Mouse (Mus musculus) embryonic facial prominence, embryonic 12.5 days (tissue): ENCODE results near the gene Rnf207. TPM values are rescaled to one million over a fixed set of nuclear protein-coding genes. Genes with fewer than 3 reads are reported as not detected.

Experiments
- ATAC-seq: fragments of 200-750 bp; cut with Nextera tagmentation; 2 replicates; pipeline ENCODE4 v1.8.0; 2017; ENCODE audit not compliant: insufficient number of reproducible peaks, insufficient read depth, low FRiP score, low TSS enrichment
- H3K27ac ChIP-seq: fragments of 300-500 bp; sonication (generic); 2 replicates; pipeline ENCODE4 v1.5.1; 2016; ENCODE audit warnings: mild to moderate bottlenecking
- H3K27me3 ChIP-seq: fragments of 300-500 bp; sonication (generic); 2 replicates; pipeline ENCODE4 v1.6.1; 2016; ENCODE audit warnings: mild to moderate bottlenecking, moderate library complexity
- H3K36me3 ChIP-seq: fragments of 300-500 bp; sonication (generic); 2 replicates; pipeline ENCODE4 v1.6.1; 2016; ENCODE audit warnings: mild to moderate bottlenecking
- H3K4me1 ChIP-seq: fragments of 300-500 bp; sonication (generic); 2 replicates; pipeline ENCODE4 v1.6.1; 2016
- H3K4me2 ChIP-seq: fragments of 300-500 bp; sonication (generic); replicated peaks from 2 replicates; pipeline ENCODE4 v1.6.1; 2016; ENCODE audit warnings: mild to moderate bottlenecking, moderate library complexity
- H3K4me3 ChIP-seq: fragments of 300-500 bp; sonication (generic); 2 replicates; pipeline ENCODE4 v1.5.1; 2016; ENCODE audit warnings: mild to moderate bottlenecking
- H3K9ac ChIP-seq: fragments of 300-500 bp; sonication (generic); 2 replicates; pipeline ENCODE4 v1.6.1; 2016; ENCODE audit warnings: mild to moderate bottlenecking, moderate library complexity
- H3K9me3 ChIP-seq: fragments of 300-500 bp; sonication (generic); 2 replicates; pipeline ENCODE4 v1.6.1; 2016; ENCODE audit warnings: mild to moderate bottlenecking, moderate library complexity
- WGBS: fragments of 180-500 bp; shearing (Covaris S2); methylation state at CpG from one replicate; pipeline ENCODE4 v1.1.7; 2016; 5-methylcytosine and 5-hydroxymethylcytosine counted together
- polyA plus RNA-seq: library from polyadenylated mRNA; unstranded; fragments of >200 nt; fragmentation: Nextera tagmentation; extraction: Ambion mirVana; gene quantifications from 2 replicates; pipeline ENCODE4 v1.2.1, GENCODE M21; 2016

Gene Rnf207
- polyA plus RNA-seq, 1 experiment from 2014 or later = 1.0 TPM

DNA sequence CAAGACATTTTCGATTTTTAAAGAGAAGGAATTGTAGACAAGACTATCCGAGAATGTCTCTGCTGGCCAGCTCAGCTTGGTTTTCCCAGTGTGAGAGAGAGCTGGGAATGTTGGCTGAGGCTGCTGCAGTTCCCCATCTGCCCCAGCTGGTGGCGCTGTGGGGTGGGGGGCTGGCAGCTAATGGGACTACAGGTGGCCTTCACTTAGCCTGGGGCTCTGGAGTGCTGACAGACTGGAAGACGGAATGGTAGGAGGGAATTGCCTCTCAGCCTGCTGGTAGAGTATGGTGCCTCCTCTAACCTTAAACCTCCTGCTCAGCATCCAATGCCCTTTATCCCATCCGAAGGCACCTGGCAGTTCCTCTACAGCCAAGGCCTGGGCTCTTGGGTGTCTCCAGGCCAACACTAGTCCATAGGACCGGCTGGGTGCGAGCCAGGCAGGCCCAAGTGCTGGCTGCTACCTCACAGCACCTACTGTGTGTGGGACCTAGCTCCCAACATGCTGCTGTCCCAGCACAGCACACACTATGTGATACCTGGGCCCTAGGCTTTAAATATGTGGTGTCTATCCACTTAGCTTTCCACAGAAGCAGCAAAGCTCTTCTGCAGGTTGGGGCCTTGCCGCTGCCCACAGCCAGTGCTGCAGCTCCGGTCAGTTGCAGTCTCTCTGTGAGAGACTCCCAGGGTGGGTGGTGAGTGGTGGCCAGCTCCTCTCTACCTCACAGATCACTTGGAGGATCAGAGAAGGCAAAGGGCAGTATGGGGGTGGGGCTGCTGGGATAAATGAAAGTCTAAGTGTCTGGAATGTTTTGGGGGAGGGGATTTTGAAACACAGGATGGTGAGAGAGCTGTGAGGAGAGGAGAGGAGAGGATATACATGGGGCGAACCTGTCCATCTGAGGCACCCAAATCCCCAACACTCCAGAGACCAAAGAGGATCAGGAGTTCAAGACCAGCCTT, 42.1 kb downstream of the Rnf207 start:
- no peak for ATAC-seq
- Histone ChIP-seq H3K27me3 (peaks cover 50% of the 10 kb centered on the region), H3K9ac (no peak overlapping the region), H3K36me3 (no peaks in the 10 kb centered on the region), H3K4me2 (no peak overlapping the region), H3K4me1 (peaks cover 34% of the 10 kb centered on the region), H3K27ac (no peak overlapping the region), H3K9me3 (no peaks in the 10 kb centered on the region), H3K4me3 (no peak overlapping the region)
- WGBS = 46% methylated on average over 10 of the region's 10 CpGs

DNA sequence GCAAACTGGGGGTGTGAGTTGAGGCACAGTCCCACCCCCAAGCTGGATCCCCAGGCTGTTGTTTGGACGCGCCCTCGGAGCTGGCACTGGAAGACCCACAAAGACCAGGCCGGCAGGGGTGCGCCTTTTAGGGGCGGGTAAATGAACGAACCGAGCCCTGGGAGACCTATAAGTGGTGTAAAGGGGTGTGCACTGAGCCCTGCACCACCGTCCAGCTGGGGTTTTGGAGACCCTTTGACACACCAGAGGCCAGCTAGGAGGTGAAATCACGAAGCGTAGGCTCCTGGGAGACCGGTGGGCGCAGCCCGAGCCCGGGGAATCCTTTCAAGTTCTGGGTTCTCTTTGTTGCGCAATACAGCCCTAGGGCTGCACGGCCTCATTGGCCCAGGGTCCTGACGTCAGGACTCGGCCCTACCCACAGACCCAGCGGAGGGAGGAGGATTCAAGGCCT, 44.1 kb downstream of the Rnf207 start:
- Histone ChIP-seq H3K9ac (peak overlapping the region; percentile 81), H3K4me3 (peak overlapping the region; percentile 66), H3K9me3 (no peaks in the 10 kb centered on the region), H3K27ac (no peak overlapping the region), H3K27me3 (peaks cover 30% of the 10 kb centered on the region), H3K4me2 (peak overlapping the region; percentile 88), H3K4me1 (peaks cover 36% of the 10 kb centered on the region), H3K36me3 (no peaks in the 10 kb centered on the region)
- no peak for ATAC-seq
- 4% methylated on average over 20 of the region's 20 CpGs for WGBS

DNA sequence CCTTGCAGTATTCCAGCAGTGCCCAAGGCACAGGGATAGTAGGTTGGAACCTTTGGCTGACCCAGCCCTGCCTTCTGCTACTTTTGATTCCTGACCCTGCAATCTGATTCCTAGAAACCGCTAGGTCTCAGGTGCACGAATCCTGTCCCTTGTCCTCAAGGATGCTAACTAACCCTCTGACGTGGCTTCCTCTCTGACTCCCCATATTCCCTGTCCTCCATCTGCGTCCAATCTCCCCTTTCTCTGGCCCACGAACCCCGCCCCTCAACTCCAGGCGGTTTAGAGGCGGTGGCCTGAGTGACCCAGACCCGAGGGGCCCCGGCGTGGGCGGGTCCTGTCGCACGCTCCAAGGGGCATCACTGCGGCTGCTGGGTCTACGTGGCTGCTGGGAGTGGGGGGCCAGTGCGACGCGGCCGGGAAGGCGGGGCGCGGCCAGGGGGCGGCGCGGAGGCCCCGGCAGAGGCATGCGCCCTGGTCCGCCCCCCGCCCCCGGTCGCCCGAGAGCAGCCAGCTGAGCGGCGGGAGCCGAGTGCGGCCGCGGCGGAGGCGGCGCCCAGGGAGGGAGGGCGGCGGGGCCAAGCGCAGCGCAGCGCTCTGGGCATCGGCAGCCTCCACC, 45.1 kb downstream of the Rnf207 start, which contains the start of gene Gpr153:
Gene Gpr153 (plus strand): TSS at position 612 of the 616 bp plus-strand sequence.
- H3K9me3 ChIP-seq = no peaks in the 10 kb centered on the region
- H3K4me3 ChIP-seq = peak within 1 kb of the TSS; percentile 66
- H3K9ac ChIP-seq = peak within 1 kb of the TSS; percentile 81
- peaks cover 26% of the 10 kb centered on the region for H3K27me3 ChIP-seq
- peak within 1 kb of the TSS; percentile 88 for H3K4me2 ChIP-seq
- no peaks in the 10 kb centered on the region for H3K36me3 ChIP-seq
- peaks cover 36% of the 10 kb centered on the region for H3K4me1 ChIP-seq
- peak; percentile 45; the same call in 1 of the 2 replicates for ATAC-seq
- H3K27ac ChIP-seq = peak within 1 kb of the TSS; percentile 61
- under 1% methylated on average over 43 of the region's 48 CpGs for WGBS

DNA sequence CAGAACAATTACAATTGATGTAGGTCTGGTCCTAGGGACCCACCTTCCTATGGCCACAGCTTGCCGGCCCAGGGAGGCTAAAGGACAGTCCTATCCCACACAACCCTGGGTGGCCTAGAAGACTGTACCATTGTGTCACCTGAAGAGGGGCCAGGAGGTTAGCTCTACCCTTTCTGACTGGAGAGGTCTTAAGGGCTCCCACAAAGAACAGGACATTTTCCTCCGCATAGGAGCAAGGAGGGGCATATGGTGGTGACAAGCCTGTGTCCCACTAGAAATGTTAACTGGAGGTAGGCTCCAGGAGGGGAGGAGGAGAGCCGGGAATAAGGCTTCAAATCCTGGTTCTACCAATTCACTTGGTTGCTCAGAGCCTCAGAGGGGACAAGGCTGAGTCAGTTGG, 45.6 kb downstream of the Rnf207 start:
- Histone ChIP-seq H3K4me1 (peaks cover 36% of the 10 kb centered on the region), H3K9ac (no peak overlapping the region), H3K9me3 (no peaks in the 10 kb centered on the region), H3K27me3 (peaks cover 26% of the 10 kb centered on the region), H3K4me3 (peak overlapping the region; percentile 66; the same call in 1 of the 2 replicates), H3K27ac (peak overlapping the region; percentile 61; the same call in 1 of the 2 replicates), H3K36me3 (no peaks in the 10 kb centered on the region), H3K4me2 (peak overlapping the region; percentile 88)
- ATAC-seq = no peak
- WGBS = 27% methylated on average over 3 of the region's 3 CpGs

DNA sequence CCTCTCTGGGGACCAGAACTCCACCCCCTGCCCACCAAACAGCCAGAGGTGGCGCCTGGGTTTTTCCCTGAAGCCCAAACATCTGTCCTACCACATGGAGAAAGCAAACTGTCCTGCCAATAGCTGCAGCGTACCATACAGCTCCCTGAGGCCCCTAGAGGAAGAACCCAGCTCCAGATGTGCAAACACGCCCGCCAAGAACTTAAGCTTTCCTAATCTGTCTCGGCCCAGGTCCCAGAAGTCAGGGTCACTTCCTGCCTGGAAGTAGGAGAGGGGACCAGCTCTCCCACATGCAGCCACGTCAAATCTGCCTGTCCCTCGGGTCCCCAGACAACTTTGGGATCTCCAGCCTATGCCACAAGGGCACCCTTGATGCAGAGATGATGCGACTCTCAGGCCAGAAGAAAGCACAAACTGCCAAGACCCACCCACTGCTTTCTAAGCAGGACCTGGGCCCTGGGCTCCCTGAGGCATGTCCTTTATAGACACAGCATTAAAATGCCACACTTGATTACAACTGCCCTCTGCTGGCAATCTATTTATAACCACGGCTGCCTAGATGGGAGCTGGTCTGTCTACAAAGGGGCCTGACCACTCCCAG, 46.2 kb downstream of the Rnf207 start:
- no peak overlapping the region for H3K4me2 ChIP-seq
- no peak overlapping the region for H3K4me3 ChIP-seq
- 15% methylated on average over 9 of the region's 9 CpGs for WGBS
- ATAC-seq = no peak
- H3K27me3 ChIP-seq = peaks cover 26% of the 10 kb centered on the region
- no peak overlapping the region for H3K9ac ChIP-seq
- H3K36me3 ChIP-seq = no peaks in the 10 kb centered on the region
- H3K9me3 ChIP-seq = no peaks in the 10 kb centered on the region
- peaks cover 36% of the 10 kb centered on the region for H3K4me1 ChIP-seq
- H3K27ac ChIP-seq = peak overlapping the region; percentile 61; the same call in 1 of the 2 replicates

DNA sequence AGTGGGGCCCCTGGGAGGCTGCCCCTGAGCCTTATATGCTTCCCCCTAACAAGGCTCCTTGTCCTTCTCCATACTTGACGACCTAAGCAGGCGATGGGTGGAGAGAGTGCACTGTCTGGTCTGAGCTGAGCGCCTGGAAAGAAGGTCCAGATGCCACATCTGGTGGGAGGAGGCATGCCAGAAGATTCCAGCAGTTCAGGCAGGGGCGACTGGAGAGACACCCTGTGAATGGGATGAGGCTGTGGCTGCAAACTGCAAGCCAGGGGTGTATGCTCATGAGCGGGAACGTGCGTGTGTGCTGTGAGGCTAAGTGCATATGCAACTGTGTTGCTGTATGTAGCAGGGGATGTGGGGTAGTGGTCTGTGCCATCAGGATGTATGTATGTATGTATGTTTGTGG, 46.8 kb downstream of the Rnf207 start:
- Histone ChIP-seq H3K9me3 (no peaks in the 10 kb centered on the region), H3K9ac (no peak overlapping the region), H3K4me1 (peaks cover 36% of the 10 kb centered on the region), H3K4me3 (no peak overlapping the region), H3K4me2 (no peak overlapping the region), H3K27me3 (peaks cover 26% of the 10 kb centered on the region), H3K27ac (peak overlapping the region; percentile 61), H3K36me3 (no peaks in the 10 kb centered on the region)
- no peak for ATAC-seq
- WGBS = 51% methylated on average over 7 of the region's 7 CpGs

DNA sequence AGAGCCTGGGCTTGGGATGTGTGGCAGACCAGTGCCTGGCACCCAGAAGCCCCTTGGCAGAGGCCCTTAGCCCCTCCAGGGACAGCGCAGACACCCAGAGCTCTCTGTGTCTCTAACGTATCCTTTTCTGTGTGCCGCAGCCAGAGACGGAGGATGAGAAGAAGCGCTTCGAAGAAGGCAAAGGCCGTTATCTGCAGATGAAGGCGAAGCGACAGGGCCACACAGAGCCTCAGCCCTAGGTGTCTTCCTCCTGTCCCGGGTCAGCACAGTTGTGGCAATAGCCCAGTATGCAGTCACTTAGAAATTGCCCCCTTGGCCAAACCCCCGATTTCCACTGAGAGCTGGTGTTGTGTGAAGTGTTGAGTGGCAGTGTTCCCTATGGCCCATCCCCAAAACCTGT, 47.5 kb downstream of the Rnf207 start:
- Histone ChIP-seq H3K4me1 (peaks cover 36% of the 10 kb centered on the region), H3K36me3 (no peaks in the 10 kb centered on the region), H3K9ac (no peak overlapping the region), H3K4me2 (no peak overlapping the region), H3K4me3 (no peak overlapping the region), H3K27ac (0 out of 2 replicates have a peak overlapping the region, but pooled peaks have one; percentile 61), H3K9me3 (no peaks in the 10 kb centered on the region), H3K27me3 (peaks cover 22% of the 10 kb centered on the region)
- no peak for ATAC-seq
- WGBS = 91% methylated on average over 11 of the region's 11 CpGs

DNA sequence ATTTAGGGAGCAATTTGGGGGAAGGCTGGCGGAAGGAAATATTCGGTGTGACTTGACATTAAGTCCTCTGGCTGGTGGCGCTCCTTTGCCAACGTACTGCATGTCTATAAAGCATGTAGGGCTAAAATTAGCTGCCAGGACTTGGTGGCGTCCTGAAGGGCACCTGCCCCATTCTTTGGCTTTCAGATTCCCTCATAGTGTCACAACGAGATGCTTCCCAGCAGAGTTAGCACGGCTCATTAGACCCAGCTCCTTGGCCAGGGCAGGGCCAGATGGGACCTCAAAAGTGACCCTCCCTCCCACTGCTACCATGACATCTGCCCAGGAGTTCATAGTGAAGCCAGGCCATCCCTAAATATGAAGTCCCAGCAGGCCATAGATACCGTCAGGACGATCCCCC, 48.2 kb downstream of the Rnf207 start:
- no peak overlapping the region for H3K9ac ChIP-seq
- H3K36me3 ChIP-seq = no peaks in the 10 kb centered on the region
- H3K27ac ChIP-seq = no peak overlapping the region
- no peak overlapping the region for H3K4me2 ChIP-seq
- ATAC-seq = no peak
- peaks cover 16% of the 10 kb centered on the region for H3K27me3 ChIP-seq
- peaks cover 36% of the 10 kb centered on the region for H3K4me1 ChIP-seq
- H3K9me3 ChIP-seq = no peaks in the 10 kb centered on the region
- WGBS = 71% methylated on average over 9 of the region's 9 CpGs
- H3K4me3 ChIP-seq = no peak overlapping the region

DNA sequence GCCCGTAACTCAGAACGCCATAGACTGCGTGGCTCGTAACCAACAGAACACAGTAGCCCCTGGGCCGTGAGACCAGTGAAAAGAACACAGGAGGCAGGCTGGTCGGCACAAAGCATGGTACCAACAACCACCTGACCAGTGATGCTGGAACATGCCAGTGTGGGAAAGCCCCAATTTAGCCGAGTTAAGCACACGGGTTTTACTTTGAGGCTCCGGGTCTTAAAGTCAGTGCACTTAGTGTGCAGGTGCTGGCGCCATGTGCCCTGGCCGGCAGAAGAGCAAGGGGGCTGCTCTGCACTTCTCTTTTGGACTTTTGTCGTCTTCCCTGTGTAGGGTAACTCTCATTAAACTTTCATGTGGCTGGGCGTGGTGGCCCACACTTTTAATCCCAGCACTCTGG, 48.8 kb downstream of the Rnf207 start:
- 87% methylated on average over 13 of the region's 13 CpGs for WGBS

DNA sequence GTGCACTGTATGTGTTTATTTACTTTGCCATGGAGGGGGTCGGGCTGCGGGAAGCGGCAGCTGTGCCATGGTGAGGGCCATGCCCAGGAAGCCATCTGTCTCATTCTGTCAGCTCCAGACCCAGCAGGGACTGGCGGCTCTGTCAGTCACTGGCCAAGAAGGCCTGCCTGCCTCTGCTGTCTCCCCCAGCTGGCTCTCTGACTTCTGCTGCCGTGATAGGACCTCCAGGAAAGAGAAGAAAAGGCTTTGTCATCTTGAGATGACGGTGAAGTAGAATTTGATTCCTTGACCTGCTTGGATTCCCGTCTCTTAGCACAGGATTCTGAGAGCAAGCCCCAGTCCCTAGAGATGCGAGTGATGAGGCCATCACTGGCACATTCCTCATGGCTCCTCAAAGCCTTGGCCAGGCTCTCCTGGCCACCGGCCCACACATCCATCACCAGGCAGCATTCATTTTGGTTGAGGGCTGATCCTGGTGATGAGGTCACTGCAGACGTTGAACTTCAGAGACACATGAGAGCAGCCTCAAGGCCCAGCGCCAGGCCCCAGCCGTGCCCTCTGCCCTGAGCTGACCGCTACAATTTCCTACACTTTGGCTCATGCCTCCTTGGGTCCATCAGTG, 50.9 kb downstream of the Rnf207 start:
- Histone ChIP-seq H3K27me3 (no peaks in the 10 kb centered on the region), H3K4me2 (no peak overlapping the region), H3K9ac (no peak overlapping the region), H3K9me3 (no peaks in the 10 kb centered on the region), H3K27ac (no peak overlapping the region), H3K36me3 (no peaks in the 10 kb centered on the region), H3K4me3 (no peak overlapping the region), H3K4me1 (peaks cover 34% of the 10 kb centered on the region)
- no peak for ATAC-seq
- 74% methylated on average over 13 of the region's 13 CpGs for WGBS

More for the DNA sequence above, 48.8 kb downstream of the Rnf207 start:
- H3K4me3 ChIP-seq = no peak overlapping the region
- no peaks in the 10 kb centered on the region for H3K36me3 ChIP-seq
- H3K9me3 ChIP-seq = no peaks in the 10 kb centered on the region
- H3K27ac ChIP-seq = no peak overlapping the region
- H3K4me1 ChIP-seq = peaks cover 32% of the 10 kb centered on the region
- peaks cover 10% of the 10 kb centered on the region for H3K27me3 ChIP-seq
- no peak overlapping the region for H3K4me2 ChIP-seq
- no peak overlapping the region for H3K9ac ChIP-seq
- ATAC-seq = no peak

DNA sequence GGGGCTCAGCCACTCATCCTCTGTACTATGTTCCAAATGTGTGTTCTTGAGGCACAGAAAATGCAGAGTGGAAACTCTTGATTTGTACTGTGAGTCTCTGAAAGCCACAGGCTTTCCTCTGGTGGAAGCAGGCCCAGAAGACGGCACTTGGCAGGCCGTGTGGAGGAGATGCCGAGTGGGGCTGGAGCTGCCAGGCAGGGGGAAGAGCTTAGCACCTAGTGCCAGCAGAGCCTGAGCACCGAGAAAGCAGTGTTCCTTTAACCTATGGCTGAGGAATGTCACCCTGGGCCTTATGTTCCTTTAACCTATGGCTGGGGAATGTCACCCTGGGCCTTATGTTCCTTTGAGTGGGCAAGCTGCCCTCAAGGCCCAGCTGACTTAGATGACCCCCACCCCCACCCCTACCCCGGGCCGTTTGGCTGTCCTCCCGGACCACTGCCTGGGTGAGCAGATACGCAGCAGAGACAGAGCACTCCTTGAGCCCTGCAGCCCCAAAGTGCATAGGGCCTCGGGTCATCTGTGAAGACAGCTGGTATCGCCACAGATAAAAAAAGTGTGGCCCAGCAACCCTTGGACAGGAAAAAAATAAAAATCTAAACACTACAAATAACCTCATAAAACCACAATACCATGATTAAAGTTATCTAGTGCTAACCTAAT, 52.4 kb downstream of the Rnf207 start:
- Histone ChIP-seq H3K9me3 (no peaks in the 10 kb centered on the region), H3K27me3 (no peaks in the 10 kb centered on the region), H3K4me1 (peaks cover 33% of the 10 kb centered on the region), H3K4me3 (no peak overlapping the region), H3K36me3 (no peaks in the 10 kb centered on the region), H3K4me2 (no peak overlapping the region), H3K9ac (no peak overlapping the region), H3K27ac (no peak overlapping the region)
- no peak for ATAC-seq
- WGBS = 54% methylated on average over 10 of the region's 10 CpGs
